Mouse (Mus musculus) lung, embryonic 15.5 days (tissue): Measurements from ENCODE around the gene Nobox. TPM values are rescaled to one million over a fixed set of nuclear protein-coding genes. Genes with fewer than 3 reads are reported as not detected.
A peak's percentile ranks its signal among the peaks of the same experiment; 100 is the strongest.

Experiments used
- ATAC-seq: fragments of 200-750 bp; cut with Nextera tagmentation; 2 replicates; pipeline ENCODE4 v1.8.0; 2017; ENCODE audit warnings: moderate number of reproducible peaks, borderline replicate concordance; ENCODE audit not compliant: low FRiP score, low TSS enrichment; ENCODE audit errors: extremely low read depth
- H3K27ac ChIP-seq: fragments of 300-500 bp; sonication (generic); 2 replicates; pipeline ENCODE4 v1.5.1; 2015; ENCODE audit warnings: moderate library complexity, mild to moderate bottlenecking, inconsistent platforms
- H3K27me3 ChIP-seq: fragments of 300-500 bp; sonication (generic); 2 replicates; pipeline ENCODE4 v1.6.1; 2015; ENCODE audit warnings: inconsistent platforms
- H3K36me3 ChIP-seq: fragments of 300-500 bp; sonication (generic); 2 replicates; pipeline ENCODE4 v1.6.1; 2015; ENCODE audit warnings: inconsistent platforms
- H3K4me1 ChIP-seq: fragments of 300-500 bp; sonication (generic); 2 replicates; pipeline ENCODE4 v1.6.1; 2015; ENCODE audit warnings: inconsistent platforms
- H3K4me2 ChIP-seq: fragments of 300-500 bp; sonication (generic); 2 replicates; pipeline ENCODE4 v1.6.1; 2015; ENCODE audit warnings: inconsistent platforms, mild to moderate bottlenecking, moderate library complexity
- H3K4me3 ChIP-seq: fragments of 300-500 bp; sonication (generic); 2 replicates; pipeline ENCODE4 v1.5.1; 2015; ENCODE audit warnings: mild to moderate bottlenecking, inconsistent platforms
- H3K9ac ChIP-seq: fragments of 300-500 bp; sonication (generic); 2 replicates; pipeline ENCODE4 v1.6.1; 2015; ENCODE audit warnings: inconsistent platforms
- H3K9me3 ChIP-seq: fragments of 300-500 bp; sonication (generic); 2 replicates; pipeline ENCODE4 v1.6.1; 2016; ENCODE audit warnings: inconsistent platforms
- WGBS: fragments of 180-500 bp; shearing (Covaris S2); methylation state at CpG from one replicate; pipeline ENCODE4 v1.1.7; 2015; 5-methylcytosine and 5-hydroxymethylcytosine counted together
- polyA plus RNA-seq: library from polyadenylated mRNA; unstranded; fragments of >200 nt; fragmentation: Nextera tagmentation; extraction: Ambion mirVana; gene quantifications from 2 replicates; pipeline ENCODE4 v1.2.1, GENCODE M21; 2015

Gene Nobox
- polyA plus RNA-seq, result 0.20 TPM in 1 of 2 replicates, not detected in the other

- no peak within 1 kb of the TSS for H3K4me3 ChIP-seq
- 0 out of 2 replicates have a peak within 1 kb of the TSS, but pooled peaks have one; percentile 29 for H3K27ac ChIP-seq
- H3K9me3 ChIP-seq, result no peaks in the 10 kb centered on the region
- no peaks in the 10 kb centered on the region for H3K36me3 ChIP-seq
- no peak within 1 kb of the TSS for H3K4me2 ChIP-seq
- WGBS, result 63% methylated on average over 16 of the region's 16 CpGs
- peak; percentile 15 for ATAC-seq
- H3K4me1 ChIP-seq, result peaks cover 19% of the 10 kb centered on the region
- H3K27me3 ChIP-seq, result no peaks in the 10 kb centered on the region
- H3K9ac ChIP-seq, result no peak within 1 kb of the TSS
Observed at GRCm38 (mm10) chr6:43309454-43309853, at the start of gene Nobox. Gene Nobox, minus strand, starts transcription at chr6:43309554.

GRCm38 (mm10) chr6:43354562-43355241 lies 45.3 kb upstream of the Nobox start:
- Histone ChIP-seq H3K4me3 (no peak overlapping the region), H3K27me3 (no peaks in the 10 kb centered on the region), H3K4me2 (no peak overlapping the region), H3K9me3 (no peaks in the 10 kb centered on the region), H3K4me1 (no peaks in the 10 kb centered on the region), H3K27ac (no peak overlapping the region), H3K9ac (no peak overlapping the region), H3K36me3 (no peaks in the 10 kb centered on the region)
- 68% methylated on average over 9 of the region's 9 CpGs for WGBS
- no peak for ATAC-seq

- Histone ChIP-seq H3K27ac (no peak overlapping the region), H3K4me3 (no peak overlapping the region), H3K36me3 (no peaks in the 10 kb centered on the region), H3K4me1 (no peaks in the 10 kb centered on the region), H3K4me2 (no peak overlapping the region), H3K9me3 (no peaks in the 10 kb centered on the region), H3K27me3 (no peaks in the 10 kb centered on the region), H3K9ac (no peak overlapping the region)
- WGBS, result 90% methylated on average over 4 of the region's 4 CpGs
- ATAC-seq, result no peak
Observed at GRCm38 (mm10) chr6:43353446-43353845, 44.1 kb upstream of the Nobox start.

- no peak overlapping the region for H3K4me3 ChIP-seq
- no peak for ATAC-seq
- no peaks in the 10 kb centered on the region for H3K9me3 ChIP-seq
- H3K36me3 ChIP-seq, result no peaks in the 10 kb centered on the region
- H3K27me3 ChIP-seq, result no peaks in the 10 kb centered on the region
- 54% methylated on average over 4 of the region's 4 CpGs for WGBS
- no peak overlapping the region for H3K27ac ChIP-seq
- H3K9ac ChIP-seq, result no peak overlapping the region
- no peaks in the 10 kb centered on the region for H3K4me1 ChIP-seq
- H3K4me2 ChIP-seq, result no peak overlapping the region
Observed at GRCm38 (mm10) chr6:43349083-43349482, 39.7 kb upstream of the Nobox start.

GRCm38 (mm10) chr6:43347637-43348036 lies 38.3 kb upstream of the Nobox start:
- Histone ChIP-seq H3K36me3 (no peaks in the 10 kb centered on the region), H3K9me3 (no peaks in the 10 kb centered on the region), H3K27me3 (no peaks in the 10 kb centered on the region), H3K9ac (no peak overlapping the region), H3K4me2 (no peak overlapping the region), H3K4me3 (no peak overlapping the region), H3K4me1 (no peaks in the 10 kb centered on the region; the same call in 1 of the 2 replicates), H3K27ac (no peak overlapping the region)
- ATAC-seq, result no peak
- WGBS, result 97% methylated on average over 1 of the region's 1 CpGs

GRCm38 (mm10) chr6:43343006-43343405 lies 33.7 kb upstream of the Nobox start:
- 43% methylated on average over 1 of the region's 1 CpGs for WGBS
- no peaks in the 10 kb centered on the region for H3K36me3 ChIP-seq

GRCm38 (mm10) chr6:43342386-43342785 lies 33.0 kb upstream of the Nobox start:
- peaks cover 13% of the 10 kb centered on the region for H3K4me1 ChIP-seq
- no peak overlapping the region for H3K4me2 ChIP-seq
- 25% methylated on average over 2 of the region's 2 CpGs for WGBS
- H3K9me3 ChIP-seq, result no peaks in the 10 kb centered on the region
- no peaks in the 10 kb centered on the region for H3K27me3 ChIP-seq
- H3K4me3 ChIP-seq, result no peak overlapping the region
- ATAC-seq, result peak; percentile 76; the same call in 1 of the 2 replicates
- H3K9ac ChIP-seq, result no peak overlapping the region
- no peak overlapping the region for H3K27ac ChIP-seq
- H3K36me3 ChIP-seq, result no peaks in the 10 kb centered on the region

More at GRCm38 (mm10) chr6:43343006-43343405, 33.7 kb upstream of the Nobox start:
- H3K4me2 ChIP-seq, result no peak overlapping the region
- no peaks in the 10 kb centered on the region for H3K27me3 ChIP-seq
- peaks cover 9% of the 10 kb centered on the region for H3K4me1 ChIP-seq
- H3K27ac ChIP-seq, result no peak overlapping the region
- no peak overlapping the region for H3K4me3 ChIP-seq
- ATAC-seq, result no peak
- H3K9ac ChIP-seq, result no peak overlapping the region
- no peaks in the 10 kb centered on the region for H3K9me3 ChIP-seq

GRCm38 (mm10) chr6:43338804-43339203 lies 29.4 kb upstream of the Nobox start:
- no peak overlapping the region for H3K27ac ChIP-seq
- WGBS, result 32% methylated on average over 2 of the region's 2 CpGs
- no peaks in the 10 kb centered on the region for H3K9me3 ChIP-seq
- no peak for ATAC-seq
- H3K9ac ChIP-seq, result no peak overlapping the region
- H3K27me3 ChIP-seq, result no peaks in the 10 kb centered on the region
- peaks cover 19% of the 10 kb centered on the region for H3K4me1 ChIP-seq
- no peak overlapping the region for H3K4me3 ChIP-seq
- no peak overlapping the region for H3K4me2 ChIP-seq
- no peaks in the 10 kb centered on the region for H3K36me3 ChIP-seq

GRCm38 (mm10) chr6:43337491-43337961 lies 28.2 kb upstream of the Nobox start:
- ATAC-seq, result peak; percentile 84
- Histone ChIP-seq H3K27ac (0 out of 2 replicates have a peak overlapping the region, but pooled peaks have one; percentile 0), H3K9me3 (no peaks in the 10 kb centered on the region), H3K36me3 (no peaks in the 10 kb centered on the region), H3K4me2 (no peak overlapping the region), H3K9ac (no peak overlapping the region), H3K27me3 (no peaks in the 10 kb centered on the region), H3K4me1 (peaks cover 25% of the 10 kb centered on the region), H3K4me3 (no peak overlapping the region)
- 12% methylated on average over 10 of the region's 10 CpGs for WGBS

GRCm38 (mm10) chr6:43335619-43336234 lies 26.4 kb upstream of the Nobox start:
- peak; percentile 43; the same call in 1 of the 2 replicates for ATAC-seq
- H3K9me3 ChIP-seq, result no peaks in the 10 kb centered on the region
- H3K4me1 ChIP-seq, result peaks cover 24% of the 10 kb centered on the region
- H3K4me2 ChIP-seq, result no peak overlapping the region
- no peak overlapping the region for H3K4me3 ChIP-seq
- no peaks in the 10 kb centered on the region for H3K27me3 ChIP-seq
- H3K9ac ChIP-seq, result no peak overlapping the region
- H3K27ac ChIP-seq, result no peak overlapping the region
- no peaks in the 10 kb centered on the region for H3K36me3 ChIP-seq
- 50% methylated on average over 3 of the region's 3 CpGs for WGBS

GRCm38 (mm10) chr6:43333479-43333878 lies 24.1 kb upstream of the Nobox start:
- WGBS, result 48% methylated on average over 4 of the region's 4 CpGs
- no peaks in the 10 kb centered on the region for H3K36me3 ChIP-seq
- H3K27me3 ChIP-seq, result no peaks in the 10 kb centered on the region
- peak overlapping the region; percentile 46 for H3K27ac ChIP-seq
- H3K9me3 ChIP-seq, result no peaks in the 10 kb centered on the region
- peaks cover 22% of the 10 kb centered on the region for H3K4me1 ChIP-seq
- no peak for ATAC-seq
- H3K4me2 ChIP-seq, result no peak overlapping the region
- no peak overlapping the region for H3K4me3 ChIP-seq
- H3K9ac ChIP-seq, result no peak overlapping the region

GRCm38 (mm10) chr6:43312961-43313656 lies 3.8 kb upstream of the Nobox start:
- WGBS, result 55% methylated on average over 8 of the region's 8 CpGs
- H3K27me3 ChIP-seq, result no peaks in the 10 kb centered on the region
- no peak overlapping the region for H3K4me3 ChIP-seq
- H3K9ac ChIP-seq, result no peak overlapping the region
- no peak overlapping the region for H3K27ac ChIP-seq
- H3K36me3 ChIP-seq, result no peaks in the 10 kb centered on the region
- H3K9me3 ChIP-seq, result no peaks in the 10 kb centered on the region
- ATAC-seq, result peak; percentile 38; the same call in 1 of the 2 replicates
- no peak overlapping the region for H3K4me2 ChIP-seq
- peaks cover 19% of the 10 kb centered on the region for H3K4me1 ChIP-seq
